8 mouse cellular contexts compared by ENCODE assay signal in genomic region chr16:33886665-33887064, GRCm38 (mm10). TPM values are rescaled to one million over a fixed set of nuclear protein-coding genes. Genes with fewer than 3 reads are reported as not detected.
DNase-seq lines count a peak whose midpoint lies in the region; ATAC-seq and TF ChIP-seq lines count a peak whose summit lies in the region.
"Had no signal": no experiment of that assay in that cellular context is flagged by ENCODE, and none has a peak within 500 bp of the region (broad histone marks: within the 10 kb centered on the region; RNA-seq: fewer than 3 reads in every experiment).

No protein-coding gene starts in this region.

- no peaks in the 10 kb centered on the region for H3K27me3 ChIP-seq in kidney, postnatal 0 days (ENCODE audit: insufficient read depth, low read length)
- no peaks in the 10 kb centered on the region for H3K27me3 ChIP-seq in limb, embryonic 10.5 days (ENCODE audit: low read depth, poor library complexity, severe bottlenecking)
- H3K27me3 ChIP-seq in small intestine, adult 2 months (ENCODE audit: control insufficient read depth, insufficient read depth, low read length) = no peaks in the 10 kb centered on the region
- H3K27me3 ChIP-seq: limb, embryonic 15.5 days had no signal

- no peak for TF ChIP-seq POLR2A in small intestine, adult 2 months (IDR thresholded peaks at IDR 0.05; ENCODE audit: low read depth, low read length)

- no peak for DNase-seq in kidney, postnatal 0 days (ENCODE audit: low spot score)
- DNase-seq in kidney, adult 9 months = no peak
- no peak for DNase-seq in limb, embryonic 10.5 days (ENCODE audit: low spot score)
- DNase-seq in spleen, adult 18-20 months = no peak
- no peak for DNase-seq in urinary bladder, postnatal 14 days (ENCODE audit: low spot score)

- TF ChIP-seq CTCF in kidney, postnatal 0 days (IDR thresholded peaks at IDR 0.05; ENCODE audit: low read depth) = no peak
- no peak for TF ChIP-seq CTCF in small intestine, adult 2 months (IDR thresholded peaks at IDR 0.05; ENCODE audit: extremely low read depth, insufficient read length, insufficient replicate concordance, low read depth, low read length)

- no peaks in the 10 kb centered on the region for H3K36me3 ChIP-seq in kidney, postnatal 0 days (ENCODE audit: insufficient read depth, low read length)
- H3K36me3 ChIP-seq in limb, embryonic 10.5 days = peaks cover 23% of the 10 kb centered on the region
- H3K36me3 ChIP-seq in small intestine, adult 2 months (ENCODE audit: control insufficient read depth, insufficient read depth, low read length) = no peaks in the 10 kb centered on the region

- H3K4me3 ChIP-seq in kidney, postnatal 0 days (replicated peaks; ENCODE audit: low read depth, low read length) = no peak overlapping the region
- no peak overlapping the region for H3K4me3 ChIP-seq in limb, embryonic 10.5 days
- H3K4me3 ChIP-seq in small intestine, adult 2 months (ENCODE audit: low read depth, low read length) = no peak overlapping the region
- H3K4me3 ChIP-seq: limb, embryonic 15.5 days had no signal

- H3K4me1 ChIP-seq in kidney, postnatal 0 days (replicated peaks; ENCODE audit: insufficient read depth, low read length) = peaks cover 31% of the 10 kb centered on the region
- peaks cover 47% of the 10 kb centered on the region for H3K4me1 ChIP-seq in limb, embryonic 10.5 days
- H3K4me1 ChIP-seq in small intestine, adult 2 months (ENCODE audit: control insufficient read depth, insufficient read depth, insufficient read length, low read length) = peaks cover 24% of the 10 kb centered on the region

- ATAC-seq in kidney, postnatal 0 days (replicated peaks; ENCODE audit: low FRiP score, low read depth) = no peak
- ATAC-seq in common myeloid progenitor, adult 5-6 weeks (replicated peaks; ENCODE audit: low read depth, poor library complexity, severe bottlenecking) = peak; percentile 76

- H3K27ac ChIP-seq in kidney, postnatal 0 days = peak overlapping the region; percentile 37
- H3K27ac ChIP-seq in limb, embryonic 10.5 days = 0 out of 2 replicates have a peak overlapping the region, but pooled peaks have one; percentile 14
- H3K27ac ChIP-seq in small intestine, adult 2 months (ENCODE audit: insufficient read depth, low read depth, low read length) = peak overlapping the region; percentile 92
- H3K27ac ChIP-seq: limb, embryonic 15.5 days had no signal

- no peak overlapping the region for H3K4me2 ChIP-seq in kidney, postnatal 0 days (ENCODE audit: low read length)
- H3K4me2 ChIP-seq: limb, embryonic 15.5 days had no signal

- no peak overlapping the region for H3K9ac ChIP-seq in kidney, postnatal 0 days (ENCODE audit: low read depth, low read length)
- H3K9ac ChIP-seq: limb, embryonic 15.5 days had no signal

- 19% methylated on average over 6 of the region's 6 CpGs for WGBS in kidney, postnatal 0 days
- 15% methylated on average over 6 of the region's 6 CpGs for WGBS in limb, embryonic 10.5 days
- WGBS in small intestine, adult 2 months = 12% methylated on average over 6 of the region's 6 CpGs

- H3K9me3 ChIP-seq in kidney, postnatal 0 days (replicated peaks; ENCODE audit: low read length) = no peaks in the 10 kb centered on the region
- H3K9me3 ChIP-seq in limb, embryonic 10.5 days (replicated peaks) = no peaks in the 10 kb centered on the region
- H3K9me3 ChIP-seq: limb, embryonic 15.5 days had no signal

RNA-seq across cellular contexts. Expression of gene Itgb5, which starts 57.2 kb away (rescaled TPM):
- polyA plus RNA-seq in kidney, postnatal 0 days (2015; fragmentation: Nextera tagmentation; extraction: Ambion mirVana) = 48.6 and 53.2 TPM in 2 replicates
- 9.1 and 10.3 TPM in 2 replicates for total RNA-seq in common myeloid progenitor, adult 5-6 weeks (2017)
- 64.3 and 67.1 TPM in 2 replicates for polyA plus RNA-seq in limb, embryonic 10.5 days (2016; fragmentation: Nextera tagmentation; extraction: Ambion mirVana)
- 36.3 and 80.3 TPM in 2 replicates for polyA plus RNA-seq in small intestine, adult 2 months (2012; rRNA removed)

Comparison
In these comparisons a context has a peak if more than half of its experiments do, and no peak if none do; other contexts are left out.
1. H3K27ac ChIP-seq: peak in every context shown above with its lines; median percentile 92 in small intestine, adult 2 months; 37 in kidney, postnatal 0 days; 14 in limb, embryonic 10.5 days.